Comparison of ENCODE assay signal across 16 mouse cellular contexts in genomic region chr17:85374834-85375176, GRCm38 (mm10).
A peak's percentile ranks its signal among the peaks of the same experiment; 100 is the strongest.
DNase-seq lines count a peak whose midpoint lies in the region; ATAC-seq and TF ChIP-seq lines count a peak whose summit lies in the region.
"Had no signal": no experiment of that assay in that cellular context is flagged by ENCODE, and none has a peak within 500 bp of the region (broad histone marks: within the 10 kb centered on the region; RNA-seq: fewer than 3 reads in every experiment).

No protein-coding gene starts in this region.

- TF ChIP-seq RAD21 in MEL (IDR thresholded peaks at IDR 0.05; ENCODE audit: low read depth, low read length) = no peak

- no peaks in the 10 kb centered on the region for H3K27me3 ChIP-seq in heart, embryonic 11.5 days (ENCODE audit: control insufficient read depth, insufficient read depth, low read length)
- H3K27me3 ChIP-seq in liver, embryonic 13.5 days = no peaks in the 10 kb centered on the region
- no peaks in the 10 kb centered on the region for H3K27me3 ChIP-seq in MEL (ENCODE audit: control insufficient read depth in 1 of 2, insufficient read depth in 2 of 2, low read length in 2 of 2)
- no peaks in the 10 kb centered on the region for H3K27me3 ChIP-seq in liver, embryonic 15.5 days
- no peaks in the 10 kb centered on the region for H3K27me3 ChIP-seq in forebrain, embryonic 11.5 days (ENCODE audit: control insufficient read depth, insufficient read depth, low read length)
- H3K27me3 ChIP-seq: hindbrain, embryonic 15.5 days; kidney, embryonic 15.5 days had no signal

- TF ChIP-seq POLR2A in MEL (IDR thresholded peaks at IDR 0.05; ENCODE audit: control insufficient read depth in 1 of 2, insufficient read depth in 1 of 2, low read depth in 1 of 2, low read length in 2 of 2, poor library complexity in 1 of 2) = no peak

- no peaks in the 10 kb centered on the region for H3K9me3 ChIP-seq in heart, embryonic 11.5 days (replicated peaks; ENCODE audit: control insufficient read depth, low read length)
- no peaks in the 10 kb centered on the region for H3K9me3 ChIP-seq in liver, embryonic 13.5 days (replicated peaks)
- no peaks in the 10 kb centered on the region for H3K9me3 ChIP-seq in MEL (replicated peaks; ENCODE audit: insufficient read depth, low read length)
- no peaks in the 10 kb centered on the region for H3K9me3 ChIP-seq in liver, embryonic 15.5 days (replicated peaks)
- no peaks in the 10 kb centered on the region for H3K9me3 ChIP-seq in forebrain, embryonic 11.5 days (ENCODE audit: control insufficient read depth, low read length)
- H3K9me3 ChIP-seq: hindbrain, embryonic 15.5 days; kidney, embryonic 15.5 days had no signal

- peaks cover 5% of the 10 kb centered on the region; the same call in 1 of the 2 replicates for H3K4me1 ChIP-seq in heart, embryonic 11.5 days (ENCODE audit: control insufficient read depth, insufficient read depth, low read length)
- peaks cover 23% of the 10 kb centered on the region for H3K4me1 ChIP-seq in liver, embryonic 13.5 days (replicated peaks)
- peaks cover 0 to 12% of the 10 kb centered on the region in 2 experiments; a peak in 3 of 4 replicates for H3K4me1 ChIP-seq in MEL (ENCODE audit: control insufficient read depth in 1 of 2, insufficient read depth in 2 of 2, low read length in 2 of 2)
- H3K4me1 ChIP-seq in liver, embryonic 15.5 days (replicated peaks) = no peaks in the 10 kb centered on the region
- H3K4me1 ChIP-seq in forebrain, embryonic 11.5 days (replicated peaks; ENCODE audit: control insufficient read depth, insufficient read depth, low read length) = no peaks in the 10 kb centered on the region; the same call in 1 of the 2 replicates

- 69% methylated on average over 8 of the region's 8 CpGs for WGBS in heart, embryonic 11.5 days (ENCODE audit: insufficient replicate concordance)
- WGBS in liver, embryonic 13.5 days (ENCODE audit: insufficient replicate concordance) = 74% methylated on average over 8 of the region's 8 CpGs
- 69% methylated on average over 8 of the region's 8 CpGs for WGBS in liver, embryonic 15.5 days (ENCODE audit: insufficient replicate concordance)
- WGBS in forebrain, embryonic 11.5 days = 83% methylated on average over 8 of the region's 8 CpGs

- TF ChIP-seq EP300 in MEL (IDR thresholded peaks at IDR 0.05; ENCODE audit: low read depth in 1 of 2, low read length in 2 of 2) = no peak

- H3K27ac ChIP-seq in heart, embryonic 11.5 days (ENCODE audit: low read depth, low read length) = no peak overlapping the region
- H3K27ac ChIP-seq in liver, embryonic 13.5 days = no peak overlapping the region
- H3K27ac ChIP-seq in MEL (ENCODE audit: control insufficient read depth, low read depth, low read length) = peak overlapping the region; percentile 28
- no peak overlapping the region for H3K27ac ChIP-seq in liver, embryonic 15.5 days (replicated peaks)
- no peak overlapping the region for H3K27ac ChIP-seq in forebrain, embryonic 11.5 days (ENCODE audit: low read depth, low read length)
- H3K27ac ChIP-seq: gastrocnemius, adult 2 months; hindbrain, embryonic 15.5 days; kidney, embryonic 15.5 days had no signal

- no peak for DNase-seq in heart, postnatal 25 days (ENCODE audit: low spot score)
- DNase-seq in liver, embryonic 13.5 days = no peak
- no peak for DNase-seq in liver
- peak; percentile 69 for DNase-seq in MEL (ENCODE audit: low read depth, low spot score)
- DNase-seq in urinary bladder, postnatal 4 days (ENCODE audit: low spot score in 2 of 2) = no peak
- no peak for DNase-seq in forebrain, embryonic 11.5 days (ENCODE audit: low spot score)
- DNase-seq: cerebellum, postnatal 10 days; gastrocnemius, adult 2 months; heart, adult 18-20 months; thymus, adult 18-20 months had no signal

- ATAC-seq in heart, embryonic 11.5 days (replicated peaks; ENCODE audit: insufficient number of reproducible peaks, low FRiP score, low TSS enrichment) = no peak
- ATAC-seq in liver, embryonic 13.5 days (ENCODE audit: low read depth) = 0 out of 2 replicates have a peak, but pooled peaks have one; percentile 41
- ATAC-seq in liver, embryonic 15.5 days (ENCODE audit: insufficient read depth) = no peak
- ATAC-seq in forebrain, embryonic 11.5 days (replicated peaks; ENCODE audit: low FRiP score) = no peak
- ATAC-seq: intestine, embryonic 16.5 days had no signal

- H3K4me3 ChIP-seq in heart, embryonic 11.5 days (ENCODE audit: low read depth, low read length) = no peak overlapping the region
- H3K4me3 ChIP-seq in liver, embryonic 13.5 days (replicated peaks) = no peak overlapping the region
- H3K4me3 ChIP-seq in MEL (ENCODE audit: control insufficient read depth in 1 of 2, insufficient read depth in 1 of 2, low read depth in 2 of 2, low read length in 2 of 2) = peak overlapping the region; percentile 34 to 56
- H3K4me3 ChIP-seq in liver, embryonic 15.5 days (replicated peaks) = no peak overlapping the region
- no peak overlapping the region for H3K4me3 ChIP-seq in forebrain, embryonic 11.5 days (ENCODE audit: low read depth, low read length)
- H3K4me3 ChIP-seq: gastrocnemius, adult 2 months; hindbrain, embryonic 15.5 days; kidney, embryonic 15.5 days; myocyte had no signal

- peak overlapping the region; percentile 8; the same call in 1 of the 2 replicates for H3K4me2 ChIP-seq in heart, embryonic 11.5 days
- peak overlapping the region; percentile 19; the same call in 1 of the 2 replicates for H3K4me2 ChIP-seq in liver, embryonic 13.5 days
- H3K4me2 ChIP-seq in liver, embryonic 15.5 days = peak overlapping the region; percentile 15; the same call in 1 of the 2 replicates
- no peak overlapping the region for H3K4me2 ChIP-seq in forebrain, embryonic 11.5 days (ENCODE audit: low read depth, low read length, severe bottlenecking)
- H3K4me2 ChIP-seq: hindbrain, embryonic 15.5 days; kidney, embryonic 15.5 days had no signal

- no peak overlapping the region for H3K9ac ChIP-seq in heart, embryonic 11.5 days (ENCODE audit: low read depth, low read length)
- no peak overlapping the region for H3K9ac ChIP-seq in liver, embryonic 13.5 days
- peak overlapping the region; percentile 46 for H3K9ac ChIP-seq in MEL (ENCODE audit: control insufficient read depth, low read depth, low read length, poor library complexity, severe bottlenecking)
- H3K9ac ChIP-seq in liver, embryonic 15.5 days = no peak overlapping the region
- H3K9ac ChIP-seq in forebrain, embryonic 11.5 days (ENCODE audit: low read length) = no peak overlapping the region
- H3K9ac ChIP-seq: hindbrain, embryonic 15.5 days; kidney, embryonic 15.5 days had no signal

- no peaks in the 10 kb centered on the region for H3K36me3 ChIP-seq in heart, embryonic 11.5 days (ENCODE audit: control insufficient read depth, insufficient read depth, low read length)
- no peaks in the 10 kb centered on the region for H3K36me3 ChIP-seq in liver, embryonic 13.5 days
- H3K36me3 ChIP-seq in MEL (ENCODE audit: control insufficient read depth in 1 of 2, insufficient read depth in 2 of 2, low read length in 2 of 2) = peaks cover 0 to 3% of the 10 kb centered on the region in 2 experiments; a peak in 2 of 4 replicates
- H3K36me3 ChIP-seq in liver, embryonic 15.5 days (replicated peaks) = no peaks in the 10 kb centered on the region
- H3K36me3 ChIP-seq in forebrain, embryonic 11.5 days (ENCODE audit: control insufficient read depth, insufficient read depth, low read length) = no peaks in the 10 kb centered on the region
- H3K36me3 ChIP-seq: hindbrain, embryonic 15.5 days; kidney, embryonic 15.5 days had no signal

- H3K79me2 ChIP-seq in MEL (ENCODE audit: control insufficient read depth, insufficient read depth, low read length, poor library complexity) = no peaks in the 10 kb centered on the region

- no peak for TF ChIP-seq CTCF in MEL (IDR thresholded peaks at IDR 0.05 in 2 of 3, conservative IDR thresholded peaks at IDR 0.05 in 1 of 3; ENCODE audit: control insufficient read depth in 1 of 3, insufficient read depth in 1 of 3, low read depth in 2 of 3, low read length in 3 of 3, poor library complexity in 1 of 3, severe bottlenecking in 1 of 3)

- intact Hi-C loops in heart, postnatal 25 days (cut with DNase I) = no loop called here

TF ChIP-seq in MEL, 35 proteins besides CTCF, POLR2A, EP300 and RAD21:
- TF ChIP-seq TCF12 (IDR thresholded peaks at IDR 0.05; ENCODE audit: low read depth, low read length) = no peak
- no peak for TF ChIP-seq GATA1 (IDR thresholded peaks at IDR 0.05; ENCODE audit: low read depth, low read length)
- TF ChIP-seq USF1 (IDR thresholded peaks at IDR 0.05; ENCODE audit: low read depth, low read length) = no peak
- no peak for TF ChIP-seq CHD2 (IDR thresholded peaks at IDR 0.05; ENCODE audit: low read length)
- no peak for TF ChIP-seq POLR2AphosphoS5 (IDR thresholded peaks at IDR 0.05; ENCODE audit: borderline replicate concordance, low read depth, low read length)
- no peak for TF ChIP-seq E2F4 (IDR thresholded peaks at IDR 0.05; ENCODE audit: borderline replicate concordance, low read depth, low read length)
- no peak for TF ChIP-seq ZMIZ1 (IDR thresholded peaks at IDR 0.05; ENCODE audit: low read depth, low read length)
- no peak; the same call in 1 of the 2 replicates for TF ChIP-seq SIN3A (IDR thresholded peaks at IDR 0.05; ENCODE audit: low read length)
- TF ChIP-seq MYC (IDR thresholded peaks at IDR 0.05; ENCODE audit: low read depth, low read length) = no peak
- TF ChIP-seq NRF1 (IDR thresholded peaks at IDR 0.05; ENCODE audit: insufficient read depth, low read depth, low read length, poor library complexity, severe bottlenecking) = no peak
- no peak for TF ChIP-seq GABPA (IDR thresholded peaks at IDR 0.05; ENCODE audit: low read depth, low read length)
- TF ChIP-seq MAZ (IDR thresholded peaks at IDR 0.05; ENCODE audit: low read depth, low read length) = no peak
- no peak for TF ChIP-seq MYB (IDR thresholded peaks at IDR 0.05; ENCODE audit: low read depth, low read length)
- no peak for TF ChIP-seq ZC3H11A (IDR thresholded peaks at IDR 0.05; ENCODE audit: low read depth, low read length)

Comparison
In these comparisons a context has a peak if more than half of its experiments do, and no peak if none do; other contexts are left out.
1. H3K4me3 ChIP-seq: peak in MEL (2 of 2); none in heart, embryonic 11.5 days (single experiment), liver, embryonic 13.5 days (single experiment), liver, embryonic 15.5 days (single experiment) and forebrain, embryonic 11.5 days (single experiment).